Mouse (Mus musculus) left cerebral cortex, adult 2 months (tissue): ENCODE measurements around the gene Adgre4. TPM values are rescaled to one million over a fixed set of nuclear protein-coding genes. Genes with fewer than 3 reads are reported as not detected.

Experiments used
- DNase-seq, 2 experiments: peaks; one replicate each; pipeline ENCODE4 v3.0.0; 2021 to 2022; ENCODE audit warnings: low spot score in 2 of 2, mixed read lengths in 1 of 2; ENCODE audit errors: extremely low spot score in 1 of 2
- H3K27ac ChIP-seq: fragments of 200-600 bp; 2 replicates; pipeline ENCODE4 v1.8.1; 2022
- H3K4me3 ChIP-seq: fragments of 200-600 bp; 2 replicates; pipeline ENCODE4 v1.8.1; 2022
- CTCF ChIP-seq: fragments of 200-600 bp; IDR thresholded peaks from 2 replicates; pipeline ENCODE4 v1.8.1; 2022; ENCODE audit warnings: antibody characterized with exemption, mild to moderate bottlenecking, moderate library complexity
- intact Hi-C: fragments of 180-260 bp; cut with DNase I; formaldehyde crosslinking; loops from one replicate; pipeline ENCODE4 v1.15.1; 2025
- long read RNA-seq, 2 experiments: library from polyadenylated mRNA; stranded (forward); transcript quantifications; one replicate each; pipeline ENCODE4 v2.0.0; 2021; ENCODE audit warnings: borderline mapping rate in 2 of 2
- total RNA-seq, 2 experiments: library from RNA; stranded (reverse); gene quantifications; 2 replicates each; pipeline ENCODE4 v1.2.3; 2021

Adgre4 gene
- total RNA-seq, result under 1 TPM in 1 of 2 experiments, not detected in 1; 0.09 TPM
- long read RNA-seq, experiment 1, result 0 reads
- long read RNA-seq, experiment 2, result 0 reads

- no peak for DNase-seq
- H3K27ac ChIP-seq, result no peak within 1 kb of the TSS
- no peak within 1 kb of the TSS for H3K4me3 ChIP-seq
- no peak for TF ChIP-seq CTCF
- intact Hi-C loops, result no loop called here
These were observed at the start of gene Adgre4 for GRCm38 (mm10) chr17:55749786-55750185. Adgre4 (plus strand) TSS chr17:55749984.

DNA sequence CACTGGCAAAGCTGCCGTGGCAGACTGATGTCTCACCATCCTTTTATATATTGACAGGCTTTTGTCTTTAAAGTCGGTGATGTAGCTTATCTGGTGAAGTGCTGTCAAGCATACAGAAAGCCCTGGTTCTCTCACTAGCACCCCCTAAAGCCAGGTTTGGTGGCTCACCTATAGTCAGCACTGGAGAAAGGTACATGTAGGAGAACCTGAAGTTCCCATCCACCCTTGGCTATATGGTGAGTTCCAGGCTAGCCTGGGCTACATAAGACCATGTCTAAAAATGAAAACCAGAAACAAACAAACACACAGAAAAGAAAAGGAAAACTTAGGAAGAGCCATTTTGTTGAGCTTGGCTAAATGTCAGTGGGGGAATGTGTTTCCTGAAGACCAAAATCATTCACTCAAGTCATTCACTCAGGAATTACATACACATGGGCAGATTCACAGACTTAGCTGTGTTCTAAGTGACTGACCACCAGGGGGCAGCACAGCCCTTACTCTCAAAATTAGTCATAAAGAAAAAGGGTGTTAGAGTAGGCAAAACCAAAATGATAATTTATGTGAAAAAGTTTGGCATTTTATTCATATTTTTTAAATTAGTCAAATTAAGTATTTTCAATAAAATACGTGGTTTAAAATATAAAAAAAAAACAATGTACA is 47.5 kb upstream of the Adgre4 start:
- intact Hi-C loops, result loop anchor here (5.0 kb wide), 2 partner anchors 185 to 255 kb away; partner anchors contain the start of gene Yju2
- Histone ChIP-seq H3K27ac (no peak overlapping the region), H3K4me3 (no peak overlapping the region)
- DNase-seq, result peak; percentile 64 to 72
- TF ChIP-seq CTCF, result peak; percentile 83

GRCm38 (mm10) chr17:55702865-55703264 is 46.9 kb upstream of the Adgre4 start:
- no peak for TF ChIP-seq CTCF
- intact Hi-C loops, result loop anchor here (5.0 kb wide), 2 partner anchors 184 to 254 kb away; partner anchors contain the start of gene Yju2
- Histone ChIP-seq H3K4me3 (no peak overlapping the region), H3K27ac (no peak overlapping the region)
- DNase-seq, result no peak

GRCm38 (mm10) chr17:55711984-55712811 is 37.6 kb upstream of the Adgre4 start, which contains the start of gene Pot1b:
Pot1b (minus strand) TSS chr17:55712628.
- Histone ChIP-seq H3K27ac (peak within 1 kb of the TSS; percentile 49; the same call in 1 of the 2 replicates), H3K4me3 (peak within 1 kb of the TSS; percentile 59)
- TF ChIP-seq CTCF, result peak; percentile 29
- intact Hi-C loops, result loop anchor here (5.0 kb wide), 2 partner anchors 165 to 220 kb away; partner anchors contain the start of gene Zfp119a
- DNase-seq, result peak; percentile 95 to 96

DNA sequence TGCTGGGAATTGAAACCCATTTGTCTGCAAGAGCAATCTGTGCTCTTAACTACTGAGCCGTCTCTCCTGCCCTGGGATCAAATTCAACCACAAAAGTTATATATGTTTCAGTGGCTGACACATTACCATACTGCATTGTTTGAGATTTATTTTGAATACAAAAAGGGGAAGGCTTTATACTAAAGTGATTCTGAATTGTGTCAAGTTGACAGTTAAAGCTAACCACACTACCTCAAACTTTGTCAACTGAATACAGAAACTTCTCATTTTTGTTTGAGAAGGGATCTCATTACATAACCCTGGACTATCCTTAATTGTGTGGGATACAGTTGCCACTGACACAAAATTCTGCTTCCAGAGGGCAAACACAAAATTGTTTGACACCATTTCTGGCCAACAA is 28.5 kb upstream of the Adgre4 start:
- intact Hi-C loops, result no loop called here
- H3K4me3 ChIP-seq, result no peak overlapping the region
- H3K27ac ChIP-seq, result no peak overlapping the region
- no peak for TF ChIP-seq CTCF
- no peak for DNase-seq

DNA sequence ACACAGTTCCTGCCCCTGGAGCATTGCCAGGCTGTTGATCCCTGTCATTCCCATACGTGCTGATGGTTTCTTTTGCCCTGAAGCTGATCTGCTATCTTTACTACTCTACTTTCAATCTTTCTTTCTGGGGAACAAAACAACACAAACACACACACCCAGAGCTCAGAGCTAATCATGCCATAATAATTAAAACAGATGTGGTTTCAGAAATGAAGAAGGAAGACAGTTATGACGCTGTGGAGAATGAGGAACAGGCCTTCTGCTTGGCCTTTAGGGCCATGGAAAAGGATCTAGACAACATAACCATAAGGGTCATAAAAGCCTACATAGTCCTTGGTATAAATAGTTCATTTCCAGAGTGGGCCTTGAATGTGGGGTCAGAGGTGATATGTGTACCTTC is 27.5 kb upstream of the Adgre4 start:
- intact Hi-C loops, result no loop called here
- DNase-seq, result no peak
- Histone ChIP-seq H3K27ac (no peak overlapping the region), H3K4me3 (no peak overlapping the region)
- TF ChIP-seq CTCF, result no peak

GRCm38 (mm10) chr17:55726193-55726592 is 23.6 kb upstream of the Adgre4 start:
- DNase-seq, result no peak
- intact Hi-C loops, result no loop called here
- H3K27ac ChIP-seq, result no peak overlapping the region
- TF ChIP-seq CTCF, result no peak
- no peak overlapping the region for H3K4me3 ChIP-seq

- no peak overlapping the region for H3K27ac ChIP-seq
- H3K4me3 ChIP-seq, result no peak overlapping the region
- DNase-seq, result no peak
- intact Hi-C loops, result no loop called here
- TF ChIP-seq CTCF, result no peak
These were observed 13.1 kb upstream of the Adgre4 start for GRCm38 (mm10) chr17:55736675-55737074.

DNA sequence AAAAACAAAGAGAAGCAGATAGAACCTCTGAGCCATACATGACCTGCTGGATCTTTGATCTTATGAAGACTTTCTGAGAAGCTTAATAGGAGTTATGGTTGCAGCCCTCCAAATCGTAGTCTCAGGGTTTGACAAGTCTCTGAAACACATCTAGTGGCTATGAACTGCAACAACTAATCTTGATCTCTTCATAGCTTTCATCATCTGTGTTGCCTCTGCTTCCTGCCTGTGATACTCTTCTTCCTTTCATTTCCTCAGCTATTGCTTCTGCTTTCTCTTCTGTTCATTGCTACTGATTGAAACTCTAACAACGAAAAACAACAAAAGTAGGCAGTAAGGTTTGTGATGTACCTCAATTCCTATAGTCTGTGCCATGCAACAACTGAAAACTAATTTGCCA is 1.4 kb downstream of the Adgre4 start:
- Histone ChIP-seq H3K27ac (no peak overlapping the region), H3K4me3 (no peak overlapping the region)
- DNase-seq, result no peak
- intact Hi-C loops, result no loop called here
- no peak for TF ChIP-seq CTCF

DNA sequence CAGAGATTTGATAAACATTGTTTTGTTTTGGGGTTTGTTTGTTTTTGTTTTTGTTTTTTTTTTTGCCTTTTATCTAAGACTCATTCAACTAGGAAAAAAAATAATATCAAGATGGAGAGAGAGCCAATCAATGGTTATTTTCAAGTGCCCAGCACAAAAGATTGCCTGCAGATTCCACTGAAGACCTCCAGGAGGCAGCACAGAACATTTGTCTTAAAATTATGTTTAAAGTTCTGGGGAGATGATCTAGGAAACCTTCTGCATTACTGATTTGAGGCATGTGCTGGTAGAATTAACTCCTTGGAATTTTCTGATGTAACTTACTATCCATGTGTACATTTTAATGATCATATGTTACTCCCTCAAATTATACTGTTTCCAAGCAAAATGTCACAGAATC is 63.9 kb downstream of the Adgre4 start:
- peak; percentile 42 for TF ChIP-seq CTCF
- intact Hi-C loops, result no loop called here
- Histone ChIP-seq H3K4me3 (no peak overlapping the region), H3K27ac (no peak overlapping the region)
- DNase-seq, result no peak

- intact Hi-C loops, result no loop called here
- no peak for TF ChIP-seq CTCF
- DNase-seq, result no peak
- Histone ChIP-seq H3K27ac (no peak overlapping the region), H3K4me3 (no peak overlapping the region)
These were observed 67.1 kb downstream of the Adgre4 start for GRCm38 (mm10) chr17:55816853-55817252.

GRCm38 (mm10) chr17:55821566-55821965 is 71.8 kb downstream of the Adgre4 start:
- DNase-seq, result no peak
- TF ChIP-seq CTCF, result no peak
- intact Hi-C loops, result no loop called here
- Histone ChIP-seq H3K27ac (no peak overlapping the region), H3K4me3 (no peak overlapping the region)
